Mouse (Mus musculus) kidney, embryonic 15.5 days (tissue): ENCODE results near the gene Spata13. TPM values are rescaled to one million over a fixed set of nuclear protein-coding genes. Genes with fewer than 3 reads are reported as not detected.
A peak's percentile ranks its signal among the peaks of the same experiment; 100 is the strongest.

Experiments used
- ATAC-seq: fragments of 200-750 bp; cut with Nextera tagmentation; replicated peaks from 2 replicates; pipeline ENCODE4 v1.8.0; 2017; ENCODE audit warnings: moderate TSS enrichment; ENCODE audit not compliant: low FRiP score
- H3K27ac ChIP-seq: fragments of 300-500 bp; sonication (generic); 2 replicates; pipeline ENCODE4 v1.5.1; 2015; ENCODE audit warnings: mild to moderate bottlenecking, inconsistent platforms
- H3K27me3 ChIP-seq: fragments of 300-500 bp; sonication (generic); 2 replicates; pipeline ENCODE4 v1.6.1; 2015; ENCODE audit warnings: inconsistent platforms
- H3K36me3 ChIP-seq: fragments of 300-500 bp; sonication (generic); 2 replicates; pipeline ENCODE4 v1.6.1; 2015; ENCODE audit warnings: inconsistent platforms
- H3K4me1 ChIP-seq: fragments of 300-500 bp; sonication (generic); 2 replicates; pipeline ENCODE4 v1.6.1; 2015; ENCODE audit warnings: inconsistent platforms
- H3K4me2 ChIP-seq: fragments of 300-500 bp; sonication (generic); 2 replicates; pipeline ENCODE4 v1.6.1; 2015; ENCODE audit warnings: moderate library complexity, mild to moderate bottlenecking, inconsistent platforms
- H3K4me3 ChIP-seq: fragments of 300-500 bp; sonication (generic); replicated peaks from 2 replicates; pipeline ENCODE4 v1.5.1; 2015; ENCODE audit warnings: mild to moderate bottlenecking, inconsistent platforms
- H3K9ac ChIP-seq: fragments of 300-500 bp; sonication (generic); 2 replicates; pipeline ENCODE4 v1.6.1; 2015; ENCODE audit warnings: mild to moderate bottlenecking, inconsistent platforms
- H3K9me3 ChIP-seq: fragments of 300-500 bp; sonication (generic); replicated peaks from 2 replicates; pipeline ENCODE4 v1.6.1; 2016; ENCODE audit warnings: inconsistent platforms
- WGBS: fragments of 180-500 bp; shearing (Covaris S2); methylation state at CpG from one replicate; pipeline ENCODE4 v1.1.7; 2015; ENCODE audit warnings: mixed read lengths; 5-methylcytosine and 5-hydroxymethylcytosine counted together
- polyA plus RNA-seq: library from polyadenylated mRNA; unstranded; fragments of >200 nt; fragmentation: Nextera tagmentation; extraction: Ambion mirVana; gene quantifications from 2 replicates; pipeline ENCODE4 v1.2.1, GENCODE M21; 2015

The Spata13 gene
- polyA plus RNA-seq, 1 experiment from 2014 or later = 64.4 TPM

DNA sequence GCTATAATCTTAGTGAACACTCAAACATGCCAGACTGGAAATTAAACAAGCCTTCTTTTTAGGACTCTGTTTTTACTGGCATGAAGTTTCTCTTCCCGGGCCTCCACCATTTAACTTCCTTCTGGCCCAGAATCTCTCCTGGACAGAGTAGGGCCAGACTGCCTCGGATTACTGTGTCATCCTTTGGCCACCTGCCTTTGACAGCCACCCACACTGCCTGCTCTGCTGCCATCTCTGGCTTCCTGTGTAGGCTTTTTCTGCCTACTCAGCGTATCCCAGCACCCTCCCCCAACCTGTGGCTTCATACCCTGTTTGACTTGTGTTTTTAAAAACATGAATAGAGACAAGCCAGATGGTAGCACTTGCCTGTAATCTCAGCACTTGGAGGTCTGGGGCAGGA lies 71.2 kb downstream of the Spata13 start:
- peaks cover 14% of the 10 kb centered on the region for H3K36me3 ChIP-seq
- H3K4me2 ChIP-seq = no peak overlapping the region
- no peaks in the 10 kb centered on the region for H3K27me3 ChIP-seq
- no peaks in the 10 kb centered on the region for H3K9me3 ChIP-seq
- peaks cover 54% of the 10 kb centered on the region for H3K4me1 ChIP-seq
- 0 out of 2 replicates have a peak, but pooled peaks have one; percentile 50 for ATAC-seq
- no peak overlapping the region for H3K9ac ChIP-seq
- 32% methylated on average over 3 of the region's 3 CpGs for WGBS
- no peak overlapping the region for H3K27ac ChIP-seq
- H3K4me3 ChIP-seq = no peak overlapping the region

DNA sequence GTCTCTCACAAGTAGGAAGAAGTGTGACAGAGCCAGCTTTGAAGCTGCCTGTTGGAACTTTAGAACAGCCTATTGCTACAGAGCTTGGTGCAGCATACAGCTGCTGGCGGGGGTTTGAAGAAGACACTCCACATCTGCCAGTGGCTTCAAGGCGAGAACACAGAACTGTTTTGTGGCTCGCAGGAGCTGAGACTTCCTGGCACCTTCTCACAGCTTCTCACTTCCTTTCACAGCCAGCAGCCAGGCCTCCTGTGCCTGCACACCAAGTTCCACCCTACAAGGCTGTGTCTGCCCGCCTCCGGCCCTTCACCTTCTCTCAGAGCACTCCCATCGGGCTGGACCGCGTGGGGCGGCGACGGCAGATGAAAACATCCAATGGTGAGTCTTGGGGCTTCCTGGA lies 75.4 kb downstream of the Spata13 start:
- Histone ChIP-seq H3K4me2 (no peak overlapping the region), H3K9ac (no peak overlapping the region), H3K27me3 (no peaks in the 10 kb centered on the region), H3K9me3 (no peaks in the 10 kb centered on the region), H3K4me1 (peaks cover 30% of the 10 kb centered on the region), H3K27ac (no peak overlapping the region), H3K36me3 (peaks cover 21% of the 10 kb centered on the region), H3K4me3 (no peak overlapping the region)
- 55% methylated on average over 11 of the region's 11 CpGs for WGBS
- ATAC-seq = no peak

DNA sequence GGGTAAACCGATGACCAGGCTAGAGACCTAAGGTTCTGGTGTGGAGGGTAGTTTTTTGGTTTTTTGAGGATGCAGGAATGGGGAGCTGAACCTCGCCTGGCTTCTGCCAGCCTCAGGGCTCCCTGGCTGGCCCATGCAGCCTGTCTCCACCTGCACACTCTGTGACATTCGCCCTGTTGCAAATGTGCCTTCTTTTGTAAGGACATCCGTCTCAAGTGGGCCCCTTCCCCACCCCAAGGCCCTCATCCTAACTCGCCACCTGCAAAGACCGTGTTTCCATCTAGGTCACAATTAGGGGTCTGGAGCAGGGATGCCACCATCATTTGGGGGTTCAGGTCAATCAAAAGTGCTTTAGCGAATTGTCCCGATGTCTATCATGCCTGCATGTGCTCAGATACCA lies 75.9 kb downstream of the Spata13 start:
- Histone ChIP-seq H3K9ac (no peak overlapping the region), H3K27me3 (no peaks in the 10 kb centered on the region), H3K27ac (no peak overlapping the region), H3K36me3 (peaks cover 23% of the 10 kb centered on the region), H3K4me3 (no peak overlapping the region), H3K9me3 (no peaks in the 10 kb centered on the region), H3K4me1 (peaks cover 24% of the 10 kb centered on the region), H3K4me2 (no peak overlapping the region)
- WGBS = 95% methylated on average over 8 of the region's 8 CpGs
- ATAC-seq = no peak

DNA sequence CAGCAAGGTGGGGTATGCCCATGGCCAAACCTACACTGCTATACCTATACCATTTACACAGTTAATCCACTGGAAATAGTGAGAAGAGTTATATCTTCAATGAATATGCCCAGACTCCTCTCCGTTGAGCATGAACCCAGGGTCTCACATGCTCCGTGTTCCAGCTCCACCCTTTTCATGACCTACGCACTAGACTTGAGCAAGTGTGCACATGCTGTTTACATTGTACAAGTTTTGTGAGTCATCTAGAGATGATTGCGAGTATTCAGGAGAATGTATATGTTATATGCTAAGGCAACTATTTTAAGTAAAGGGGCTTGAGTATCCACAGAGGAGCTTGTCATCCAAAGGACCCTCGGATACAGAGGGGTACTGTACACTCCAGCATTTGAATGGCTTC lies 77.4 kb downstream of the Spata13 start:
- WGBS = 92% methylated on average over 5 of the region's 5 CpGs
- H3K4me3 ChIP-seq = no peak overlapping the region
- H3K36me3 ChIP-seq = peaks cover 36% of the 10 kb centered on the region
- no peak overlapping the region for H3K9ac ChIP-seq
- no peaks in the 10 kb centered on the region for H3K9me3 ChIP-seq
- peaks cover 11% of the 10 kb centered on the region for H3K4me1 ChIP-seq
- H3K27me3 ChIP-seq = no peaks in the 10 kb centered on the region
- no peak overlapping the region for H3K27ac ChIP-seq
- no peak for ATAC-seq
- no peak overlapping the region for H3K4me2 ChIP-seq

DNA sequence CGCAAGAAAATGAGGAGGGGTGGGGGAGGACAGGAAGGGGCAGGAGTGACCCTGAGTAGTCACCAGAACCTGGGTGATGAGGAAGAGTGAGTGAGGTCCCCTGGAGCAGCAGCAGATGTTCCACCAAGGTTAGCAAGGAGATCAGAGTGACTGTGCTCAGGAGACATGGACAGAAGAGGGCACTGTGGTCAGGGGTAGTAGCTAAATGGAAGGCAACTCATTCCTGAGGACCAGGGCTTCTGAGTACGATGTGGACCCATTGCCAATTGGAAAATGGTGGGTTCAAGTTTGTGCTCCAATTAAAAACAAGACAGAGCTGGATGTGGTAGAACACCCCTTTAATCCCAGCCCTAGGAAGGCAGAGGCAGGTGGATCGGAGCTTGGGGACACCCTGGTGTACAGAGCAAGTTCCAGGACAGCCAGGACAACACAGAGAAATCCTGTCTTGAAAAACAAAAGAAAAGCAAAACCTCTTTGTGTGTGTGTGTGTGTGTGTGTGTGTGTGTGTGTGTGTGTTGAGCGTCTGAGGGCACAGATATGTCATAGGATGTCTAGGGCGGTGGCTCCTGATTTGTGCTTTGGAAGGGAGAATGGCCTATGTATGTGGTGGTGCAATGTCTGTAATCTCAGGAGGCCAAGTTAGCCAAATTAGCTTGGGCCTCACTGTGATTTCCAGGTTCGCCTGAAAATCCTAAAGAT lies 77.9 kb downstream of the Spata13 start:
- 87% methylated on average over 6 of the region's 6 CpGs for WGBS
- Histone ChIP-seq H3K4me1 (peaks cover 5% of the 10 kb centered on the region), H3K4me2 (no peak overlapping the region), H3K27me3 (no peaks in the 10 kb centered on the region), H3K4me3 (no peak overlapping the region), H3K36me3 (peaks cover 36% of the 10 kb centered on the region), H3K9ac (no peak overlapping the region), H3K9me3 (no peaks in the 10 kb centered on the region), H3K27ac (no peak overlapping the region)
- no peak for ATAC-seq

DNA sequence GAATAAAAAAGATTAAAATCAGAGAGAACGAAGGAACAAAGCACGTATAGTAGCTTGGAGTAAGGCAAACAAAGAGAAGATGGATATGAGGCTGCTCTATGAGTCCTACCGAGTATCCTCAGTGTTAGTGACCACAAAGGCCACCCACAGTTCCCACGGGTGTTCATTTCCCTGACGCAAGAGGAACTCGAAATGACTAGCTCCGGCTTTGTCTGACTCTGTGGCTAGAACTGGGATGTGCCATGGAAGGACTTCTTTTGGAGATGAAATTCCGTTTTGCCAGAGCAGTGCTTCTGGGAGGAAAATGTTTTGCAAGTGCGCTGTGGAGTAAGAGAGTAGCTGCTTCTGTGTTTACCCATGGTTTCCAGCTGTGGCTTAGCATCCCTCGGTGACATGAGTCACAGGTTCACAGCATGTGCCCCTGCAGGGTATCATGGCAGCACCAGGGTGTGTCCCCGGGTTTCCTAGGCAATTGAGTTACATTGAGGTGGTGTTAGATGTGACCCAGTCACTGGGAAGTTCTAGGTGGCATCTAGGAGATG lies 78.6 kb downstream of the Spata13 start:
- WGBS = 87% methylated on average over 11 of the region's 11 CpGs

DNA sequence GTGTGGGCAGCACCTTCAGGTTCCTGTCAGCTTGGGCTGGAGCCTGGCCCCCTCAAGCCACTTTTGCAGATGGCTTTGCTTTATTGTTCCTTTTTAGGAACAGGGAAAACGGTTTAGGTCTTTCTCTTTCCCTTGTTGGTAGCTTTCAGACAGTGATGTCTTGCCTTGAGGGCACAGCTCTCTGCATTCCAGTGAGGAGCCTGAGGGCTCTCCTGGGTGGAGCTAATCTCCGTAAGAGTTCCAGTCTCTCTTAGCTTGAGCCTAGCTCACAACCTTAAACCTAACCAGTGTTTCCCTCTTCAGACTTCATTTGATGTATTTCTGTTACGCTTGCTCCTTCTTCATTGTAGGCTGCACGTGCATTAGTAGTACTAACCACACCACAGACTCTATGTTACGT lies 81.9 kb downstream of the Spata13 start:
- no peak overlapping the region for H3K4me3 ChIP-seq
- H3K9me3 ChIP-seq = no peaks in the 10 kb centered on the region
- 80% methylated on average over 5 of the region's 5 CpGs for WGBS
- no peak overlapping the region for H3K9ac ChIP-seq
- H3K4me2 ChIP-seq = no peak overlapping the region
- no peaks in the 10 kb centered on the region for H3K4me1 ChIP-seq
- peaks cover 31% of the 10 kb centered on the region for H3K36me3 ChIP-seq
- H3K27ac ChIP-seq = no peak overlapping the region
- H3K27me3 ChIP-seq = no peaks in the 10 kb centered on the region
- no peak for ATAC-seq

More for the DNA sequence above, 78.6 kb downstream of the Spata13 start:
- Histone ChIP-seq H3K27me3 (no peaks in the 10 kb centered on the region), H3K27ac (no peak overlapping the region), H3K9me3 (no peaks in the 10 kb centered on the region), H3K4me3 (no peak overlapping the region), H3K9ac (no peak overlapping the region), H3K4me2 (no peak overlapping the region), H3K4me1 (no peaks in the 10 kb centered on the region), H3K36me3 (peaks cover 36% of the 10 kb centered on the region)
- no peak for ATAC-seq

DNA sequence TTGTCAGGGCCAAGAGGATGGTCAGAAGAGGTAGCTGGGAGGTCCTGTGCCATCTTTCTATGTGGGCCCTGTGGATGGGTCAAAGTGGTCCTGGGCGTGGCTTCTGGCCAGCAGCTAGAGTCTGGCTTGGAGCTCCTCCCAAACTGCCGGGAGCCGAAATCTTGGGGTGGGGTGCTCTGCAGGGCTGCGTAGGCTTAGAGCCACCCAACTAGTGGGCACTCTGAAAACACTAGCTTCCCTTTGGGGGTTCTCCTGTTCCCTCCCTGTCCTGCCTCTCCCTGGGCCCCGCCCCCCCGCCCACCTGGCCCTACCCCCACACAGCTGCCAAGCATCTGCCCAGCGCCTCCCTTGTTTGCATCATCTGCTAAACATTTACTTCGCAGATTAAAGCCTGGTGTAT lies 87.5 kb downstream of the Spata13 start:
- no peak overlapping the region for H3K4me2 ChIP-seq
- H3K36me3 ChIP-seq = peaks cover 11% of the 10 kb centered on the region; the same call in 1 of the 2 replicates
- H3K4me1 ChIP-seq = peaks cover 31% of the 10 kb centered on the region
- H3K9me3 ChIP-seq = no peaks in the 10 kb centered on the region
- H3K27me3 ChIP-seq = no peaks in the 10 kb centered on the region
- no peak overlapping the region for H3K9ac ChIP-seq
- 57% methylated on average over 8 of the region's 8 CpGs for WGBS
- no peak for ATAC-seq
- no peak overlapping the region for H3K27ac ChIP-seq
- no peak overlapping the region for H3K4me3 ChIP-seq

DNA sequence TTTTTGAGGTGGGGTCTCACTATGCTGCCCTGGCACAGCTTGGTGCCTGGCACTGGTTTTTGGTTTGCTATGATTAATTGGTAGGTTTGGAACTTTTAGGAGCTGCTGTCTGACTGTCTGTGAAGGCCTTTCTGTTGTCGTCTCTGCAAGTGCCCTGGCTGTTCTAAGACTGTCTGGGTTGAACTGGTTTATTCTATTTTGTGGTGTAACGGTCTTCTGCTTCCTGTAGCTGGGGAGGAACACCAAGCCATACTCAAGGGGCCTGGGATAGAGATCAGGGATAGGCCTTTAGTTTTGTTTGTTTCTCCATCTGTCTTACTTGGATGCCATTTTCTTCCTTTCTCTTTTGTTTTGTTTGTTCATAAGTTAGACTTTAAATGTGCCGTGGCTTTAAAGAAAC lies 88.1 kb downstream of the Spata13 start:
- Histone ChIP-seq H3K36me3 (peaks cover 11% of the 10 kb centered on the region; the same call in 1 of the 2 replicates), H3K27me3 (no peaks in the 10 kb centered on the region), H3K9ac (no peak overlapping the region), H3K4me3 (no peak overlapping the region), H3K27ac (no peak overlapping the region), H3K4me1 (peaks cover 37% of the 10 kb centered on the region), H3K9me3 (no peaks in the 10 kb centered on the region), H3K4me2 (no peak overlapping the region)
- WGBS = 64% methylated on average over 3 of the region's 3 CpGs
- no peak for ATAC-seq

DNA sequence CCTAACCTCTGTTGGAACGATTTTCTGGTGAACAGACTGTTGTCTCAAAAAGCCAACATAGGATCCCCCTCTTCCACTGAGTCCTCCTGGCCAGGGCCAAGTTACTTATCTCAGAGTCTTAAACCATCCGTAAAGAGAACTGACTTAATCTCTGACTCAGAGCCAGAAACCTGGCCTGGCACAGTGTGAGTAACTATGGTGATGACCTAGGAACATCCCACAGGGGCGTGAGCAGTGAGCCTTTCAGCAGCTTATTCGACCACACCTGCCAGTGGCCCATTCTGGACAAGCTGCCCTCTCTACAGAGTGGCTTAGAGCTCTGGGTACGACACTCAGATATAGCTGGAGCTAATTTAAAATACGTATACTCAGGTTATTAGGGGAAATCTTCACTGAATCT lies 92.3 kb downstream of the Spata13 start:
- 42% methylated on average over 6 of the region's 6 CpGs for WGBS
- H3K36me3 ChIP-seq = peaks cover 27% of the 10 kb centered on the region
- H3K4me2 ChIP-seq = no peak overlapping the region
- H3K9ac ChIP-seq = no peak overlapping the region
- no peaks in the 10 kb centered on the region for H3K27me3 ChIP-seq
- no peaks in the 10 kb centered on the region for H3K9me3 ChIP-seq
- ATAC-seq = peak; percentile 87
- no peak overlapping the region for H3K4me3 ChIP-seq
- peak overlapping the region; percentile 14; the same call in 1 of the 2 replicates for H3K27ac ChIP-seq
- peaks cover 44% of the 10 kb centered on the region for H3K4me1 ChIP-seq

DNA sequence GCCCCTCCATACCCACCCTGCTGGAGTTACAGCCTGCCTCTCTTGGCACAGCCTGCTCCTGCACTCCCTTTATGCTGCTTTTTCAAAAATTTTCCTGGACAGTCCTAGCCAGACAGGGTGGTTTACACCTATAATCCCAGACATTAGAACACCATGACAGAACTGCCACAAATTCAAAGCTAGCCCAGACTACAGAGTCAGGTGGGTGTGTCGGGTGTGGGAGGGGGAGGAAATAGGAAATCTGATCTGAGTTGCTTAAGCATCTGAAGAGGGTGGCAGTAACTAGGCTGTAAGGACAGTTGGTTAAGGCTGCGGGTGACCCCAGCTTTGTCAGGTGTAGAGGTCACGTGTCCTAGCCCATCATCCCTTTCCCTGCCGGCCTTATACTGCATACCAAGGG lies 93.3 kb downstream of the Spata13 start:
- H3K27ac ChIP-seq = peak overlapping the region; percentile 14; the same call in 1 of the 2 replicates
- 47% methylated on average over 4 of the region's 4 CpGs for WGBS
- ATAC-seq = 0 out of 2 replicates have a peak, but pooled peaks have one; percentile 24

DNA sequence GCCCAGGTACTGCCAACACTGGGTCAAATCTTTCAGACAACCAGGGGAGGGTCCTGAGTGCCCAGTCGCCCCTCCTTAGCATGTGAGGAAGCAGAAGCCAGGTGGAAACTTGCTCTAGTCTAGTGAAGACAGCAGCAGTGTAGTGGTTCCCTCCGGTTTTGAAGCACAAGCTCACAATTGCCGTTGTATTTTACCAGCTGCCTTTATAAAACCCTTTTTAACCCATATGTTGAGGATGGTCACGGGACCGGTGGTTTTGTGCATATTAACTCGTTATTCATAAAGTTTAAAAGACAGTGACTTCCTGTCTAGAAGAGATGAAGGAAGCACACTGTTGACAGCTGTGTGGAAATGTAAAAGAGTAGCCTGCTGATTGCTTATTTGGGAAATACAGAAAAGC lies 98.3 kb downstream of the Spata13 start:
- no peaks in the 10 kb centered on the region for H3K27me3 ChIP-seq
- no peak for ATAC-seq
- no peak overlapping the region for H3K9ac ChIP-seq
- H3K4me3 ChIP-seq = no peak overlapping the region
- H3K4me1 ChIP-seq = peaks cover 54% of the 10 kb centered on the region
- H3K9me3 ChIP-seq = no peaks in the 10 kb centered on the region
- H3K4me2 ChIP-seq = no peak overlapping the region
- peak overlapping the region; percentile 49 for H3K27ac ChIP-seq
- 53% methylated on average over 6 of the region's 6 CpGs for WGBS
- peaks cover 28% of the 10 kb centered on the region for H3K36me3 ChIP-seq

More for the DNA sequence above, 93.3 kb downstream of the Spata13 start:
- no peaks in the 10 kb centered on the region for H3K27me3 ChIP-seq
- peaks cover 41% of the 10 kb centered on the region for H3K4me1 ChIP-seq
- no peak overlapping the region for H3K4me2 ChIP-seq
- H3K9ac ChIP-seq = no peak overlapping the region
- peaks cover 28% of the 10 kb centered on the region for H3K36me3 ChIP-seq
- no peaks in the 10 kb centered on the region for H3K9me3 ChIP-seq
- no peak overlapping the region for H3K4me3 ChIP-seq
